Mouse (Mus musculus): ENCODE results near the gene Slc4a4. TPM values are rescaled to one million over a fixed set of nuclear protein-coding genes. Genes with fewer than 3 reads are reported as not detected.

Slc4a4 gene
- total RNA-seq, 2 experiments from 2014 or later = not detected

DNA sequence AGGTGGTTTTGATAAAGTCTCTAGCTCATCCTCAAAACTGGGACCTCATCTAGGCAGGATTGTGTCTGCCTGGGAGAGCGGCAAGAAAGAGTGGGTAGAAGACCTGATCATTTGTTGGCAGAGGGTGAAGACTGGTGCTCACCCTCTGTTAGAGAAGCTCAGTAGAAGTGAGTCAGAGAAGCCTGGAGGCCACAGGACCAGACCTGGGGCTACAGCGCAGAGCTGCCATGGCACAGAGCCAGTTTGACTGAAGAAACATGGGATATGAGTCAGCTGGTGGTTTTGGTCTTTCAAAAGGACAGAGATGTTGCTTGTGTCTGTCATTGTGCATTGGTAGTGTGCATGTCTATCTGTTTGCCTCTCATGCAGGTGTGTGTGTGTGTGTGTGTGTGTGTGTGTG lies 26.0 kb downstream of the Slc4a4 start:
- ATAC-seq (replicated peaks; ENCODE audit: low FRiP score, low TSS enrichment, poor library complexity, severe bottlenecking) = no peak

DNA sequence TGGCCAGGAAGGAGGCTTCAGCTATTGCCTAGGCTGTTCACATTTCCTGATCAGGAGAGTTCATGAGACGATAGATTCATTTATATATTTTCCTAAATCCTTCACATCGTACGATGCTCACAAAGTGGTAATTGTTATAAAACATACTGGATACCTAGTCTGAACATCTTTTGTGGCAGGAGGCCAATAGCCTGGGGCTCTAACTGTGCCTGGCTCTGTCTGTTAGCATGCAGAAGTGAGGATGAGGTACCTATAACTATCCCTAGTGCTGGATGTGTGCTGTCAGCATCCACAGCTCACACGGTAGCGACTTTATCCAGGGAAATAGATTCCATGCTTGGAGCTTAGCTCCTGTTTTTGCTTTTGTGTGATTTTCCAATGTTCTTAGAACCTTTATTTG lies 28.5 kb downstream of the Slc4a4 start:
- ATAC-seq (replicated peaks; ENCODE audit: low FRiP score, low TSS enrichment, poor library complexity, severe bottlenecking) = no peak

- ATAC-seq (replicated peaks; ENCODE audit: low FRiP score, low TSS enrichment, poor library complexity, severe bottlenecking) = no peak
Measured at GRCm38 (mm10) chr5:88916501-88916971, 29.9 kb downstream of the Slc4a4 start.

- ATAC-seq (replicated peaks; ENCODE audit: low FRiP score, low TSS enrichment, poor library complexity, severe bottlenecking) = no peak
Measured at GRCm38 (mm10) chr5:88917221-88917620, 30.6 kb downstream of the Slc4a4 start.

- no peak for ATAC-seq (replicated peaks; ENCODE audit: low FRiP score, low TSS enrichment, poor library complexity, severe bottlenecking)
Measured at GRCm38 (mm10) chr5:88917630-88918029, 31.0 kb downstream of the Slc4a4 start.

DNA sequence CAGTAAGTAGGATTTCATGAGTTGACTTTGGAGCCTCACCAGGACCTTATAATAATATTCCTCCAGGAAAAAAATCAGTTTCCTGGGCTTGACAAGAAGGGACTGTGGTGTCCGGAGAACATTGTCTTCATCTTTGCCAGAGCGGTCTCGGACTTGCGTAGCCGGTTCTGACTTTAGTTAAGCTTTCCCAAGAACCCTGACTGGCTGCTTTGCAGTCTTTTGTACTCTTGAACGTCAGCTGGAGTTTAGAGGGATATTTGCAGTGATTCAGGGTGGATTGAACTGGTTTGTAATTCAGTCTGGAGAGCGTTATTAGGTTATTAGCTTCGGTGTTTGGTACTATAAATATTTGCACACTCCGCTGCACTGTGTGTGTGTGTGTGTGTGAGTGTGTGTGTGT lies 31.9 kb downstream of the Slc4a4 start:
- ATAC-seq (replicated peaks; ENCODE audit: low FRiP score, low TSS enrichment, poor library complexity, severe bottlenecking) = no peak

GRCm38 (mm10) chr5:88925576-88925975 lies 39.0 kb downstream of the Slc4a4 start:
- ATAC-seq (replicated peaks; ENCODE audit: low FRiP score, low TSS enrichment, poor library complexity, severe bottlenecking) = no peak

DNA sequence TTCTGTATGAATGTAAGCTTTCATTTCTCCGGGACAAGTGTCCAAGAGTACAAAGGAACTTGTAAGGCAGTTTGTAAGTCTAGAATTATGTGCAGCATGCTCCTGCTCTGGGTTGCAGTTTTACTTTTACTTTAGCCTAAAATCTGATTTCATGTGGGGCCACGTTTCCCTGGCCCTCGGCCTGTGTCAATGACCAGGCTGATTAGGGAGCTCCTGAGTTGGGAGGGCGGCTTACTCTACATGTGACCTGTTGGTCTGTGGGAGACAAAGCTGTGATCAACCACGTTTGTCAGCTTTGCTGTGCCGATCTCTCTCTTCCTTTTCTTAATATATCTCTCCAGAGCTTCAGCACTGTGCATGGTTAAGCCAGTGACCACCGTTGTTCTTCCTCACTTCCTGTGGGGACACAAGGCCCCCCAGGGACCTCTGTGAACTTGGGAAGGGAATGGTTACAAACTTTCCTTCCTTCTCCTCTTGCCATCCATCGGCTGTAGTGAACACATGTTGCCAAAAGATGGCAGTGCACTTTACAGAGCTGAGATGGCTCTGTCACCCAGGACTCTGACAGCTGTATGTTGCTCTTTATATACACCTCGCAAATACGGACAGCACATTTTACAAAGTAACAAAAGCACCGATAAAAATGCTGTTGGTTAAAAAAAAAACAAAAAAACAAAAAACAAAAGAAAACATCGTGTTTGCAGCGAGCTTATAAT lies 41.7 kb downstream of the Slc4a4 start:
- no peak; the same call in 1 of the 2 replicates for ATAC-seq (replicated peaks; ENCODE audit: low FRiP score, low TSS enrichment, poor library complexity, severe bottlenecking)

GRCm38 (mm10) chr5:88929392-88930094 lies 42.9 kb downstream of the Slc4a4 start:
- no peak for ATAC-seq (replicated peaks; ENCODE audit: low FRiP score, low TSS enrichment, poor library complexity, severe bottlenecking)

DNA sequence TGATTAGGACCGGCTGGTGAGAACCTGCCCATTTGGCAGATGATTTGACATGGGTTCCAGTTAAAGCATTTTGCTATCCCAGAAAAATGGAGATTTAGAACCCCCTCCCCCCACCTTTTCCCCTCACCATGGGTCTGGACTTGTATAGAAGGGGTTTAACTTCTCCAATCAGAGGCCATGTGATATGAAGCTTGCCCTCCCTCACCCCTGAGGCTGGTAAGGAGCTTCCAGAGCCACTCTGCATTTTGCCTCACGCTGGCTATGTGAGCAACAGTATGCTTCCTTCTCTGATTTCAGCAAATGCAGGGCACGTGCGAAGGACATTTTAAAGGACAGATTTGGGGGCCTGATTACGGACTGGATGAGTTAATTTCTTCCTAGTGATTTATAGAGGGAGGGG lies 43.5 kb downstream of the Slc4a4 start:
- ATAC-seq (replicated peaks; ENCODE audit: low FRiP score, low TSS enrichment, poor library complexity, severe bottlenecking) = no peak

- ATAC-seq (replicated peaks; ENCODE audit: low FRiP score, low TSS enrichment, poor library complexity, severe bottlenecking) = no peak
Measured at GRCm38 (mm10) chr5:88930611-88931010, 44.0 kb downstream of the Slc4a4 start.

GRCm38 (mm10) chr5:88931176-88931575 lies 44.6 kb downstream of the Slc4a4 start:
- no peak for ATAC-seq (replicated peaks; ENCODE audit: low FRiP score, low TSS enrichment, poor library complexity, severe bottlenecking)

GRCm38 (mm10) chr5:88933454-88933853 lies 46.8 kb downstream of the Slc4a4 start:
- no peak for ATAC-seq (replicated peaks; ENCODE audit: low FRiP score, low TSS enrichment, poor library complexity, severe bottlenecking)

DNA sequence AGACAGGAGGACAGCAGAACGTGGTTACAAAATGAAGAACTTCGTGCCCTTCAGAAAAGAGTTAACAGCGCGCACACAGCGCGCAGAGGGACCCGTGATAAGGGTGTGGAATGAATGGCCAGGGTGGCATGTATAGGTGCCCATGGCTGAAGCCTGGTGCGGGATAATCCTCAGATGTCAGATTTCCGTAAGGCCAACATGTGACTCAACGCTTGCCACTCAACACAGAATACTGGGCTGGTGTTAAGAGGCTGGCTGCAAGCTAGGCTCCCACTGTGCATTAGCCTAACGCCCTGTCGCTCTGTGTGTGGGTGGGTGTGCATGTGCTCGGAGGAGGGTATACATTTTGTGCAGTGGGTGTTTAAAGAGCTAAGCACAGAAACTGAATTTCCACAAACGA lies 47.3 kb downstream of the Slc4a4 start:
- 0 out of 2 replicates have a peak, but pooled peaks have one; percentile 14 for ATAC-seq (replicated peaks; ENCODE audit: low FRiP score, low TSS enrichment, poor library complexity, severe bottlenecking)

- no peak for ATAC-seq (replicated peaks; ENCODE audit: low FRiP score, low TSS enrichment, poor library complexity, severe bottlenecking)
Measured at GRCm38 (mm10) chr5:88938208-88938607, 51.6 kb downstream of the Slc4a4 start.

DNA sequence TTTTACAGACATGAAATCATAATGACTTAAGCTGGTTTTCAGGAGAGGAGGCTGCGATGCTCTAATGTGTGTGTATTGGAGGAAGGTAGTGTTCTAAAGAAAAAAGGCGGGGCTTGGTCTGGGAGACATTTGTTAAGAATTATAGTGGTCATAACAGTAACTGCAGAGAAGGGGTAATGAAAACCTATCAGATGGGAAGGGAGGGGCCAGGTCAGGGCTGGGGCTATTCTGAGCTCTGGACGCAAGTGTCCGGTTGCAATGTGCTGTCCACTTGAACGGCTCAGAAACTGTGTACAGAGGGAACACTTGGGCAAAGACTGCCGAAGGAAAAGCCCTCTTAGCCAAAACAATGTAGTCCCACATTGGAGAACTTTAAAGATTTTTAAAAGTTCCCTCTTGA lies 52.5 kb downstream of the Slc4a4 start:
- no peak for ATAC-seq (replicated peaks; ENCODE audit: low FRiP score, low TSS enrichment, poor library complexity, severe bottlenecking)

DNA sequence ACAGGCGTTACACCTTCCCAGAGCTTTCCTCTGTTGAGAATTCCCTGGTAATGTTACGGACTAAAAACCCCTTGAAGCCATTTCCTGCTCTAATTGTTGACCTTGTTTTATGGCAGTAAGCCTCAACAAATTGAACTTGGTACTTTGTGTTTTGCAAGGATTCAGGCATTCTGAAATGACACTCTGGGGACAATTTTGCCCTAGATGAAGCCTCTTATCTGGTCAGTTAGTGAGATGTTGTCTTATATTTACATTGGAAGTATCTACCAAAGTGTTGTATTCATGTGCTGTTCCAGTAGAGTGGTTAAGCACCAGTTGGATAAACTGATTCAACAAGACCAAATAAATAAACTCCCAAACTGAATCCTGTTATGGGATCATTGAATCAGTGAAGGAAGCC lies 53.2 kb downstream of the Slc4a4 start:
- ATAC-seq (replicated peaks; ENCODE audit: low FRiP score, low TSS enrichment, poor library complexity, severe bottlenecking) = no peak

- no peak for ATAC-seq (replicated peaks; ENCODE audit: low FRiP score, low TSS enrichment, poor library complexity, severe bottlenecking)
Measured at GRCm38 (mm10) chr5:88941905-88942304, 55.3 kb downstream of the Slc4a4 start.

GRCm38 (mm10) chr5:88945661-88946339 lies 59.2 kb downstream of the Slc4a4 start:
- no peak for ATAC-seq (replicated peaks; ENCODE audit: low FRiP score, low TSS enrichment, poor library complexity, severe bottlenecking)

- ATAC-seq (replicated peaks; ENCODE audit: low FRiP score, low TSS enrichment, poor library complexity, severe bottlenecking) = no peak
Measured at GRCm38 (mm10) chr5:88950337-88950736, 63.7 kb downstream of the Slc4a4 start.
